Mouse (Mus musculus) frontal cortex, postnatal 10 days (tissue): ENCODE results near the gene Tmem159.

Experiments
- DNase-seq, 2 experiments: peaks; one replicate each; pipeline ENCODE4 v3.0.0; 2022; ENCODE audit warnings: low spot score in 2 of 2, mixed read lengths in 1 of 2

Gene Tmem159

GRCm38 (mm10) chr7:120102164-120102972 is at the start of gene Tmem159:
TSS of gene Tmem159 (plus strand) at chr7:120102353.
- peak; percentile 26 to 60 for DNase-seq

GRCm38 (mm10) chr7:120054016-120054415 is 48.1 kb upstream of the Tmem159 start:
- no peak for DNase-seq

- DNase-seq = no peak
These were observed 46.7 kb upstream of the Tmem159 start for GRCm38 (mm10) chr7:120055479-120055878.

GRCm38 (mm10) chr7:120064045-120064444 is 38.1 kb upstream of the Tmem159 start:
- no peak for DNase-seq

GRCm38 (mm10) chr7:120068114-120068513 is 34.0 kb upstream of the Tmem159 start:
- no peak for DNase-seq

- DNase-seq = no peak
These were observed 33.0 kb upstream of the Tmem159 start for GRCm38 (mm10) chr7:120069164-120069563.

- no peak for DNase-seq
These were observed 22.0 kb upstream of the Tmem159 start for GRCm38 (mm10) chr7:120080177-120080576.

GRCm38 (mm10) chr7:120093033-120093432 is 9.1 kb upstream of the Tmem159 start:
- DNase-seq = no peak

- no peak for DNase-seq
These were observed 7.9 kb upstream of the Tmem159 start for GRCm38 (mm10) chr7:120094216-120094615.

- DNase-seq = no peak
These were observed 7.0 kb upstream of the Tmem159 start, which contains the start of gene Dnah3 for GRCm38 (mm10) chr7:120095180-120095579. TSS of gene Dnah3 (minus strand) at chr7:120095280.

- peak; percentile 28 to 36 for DNase-seq
These were observed 4.3 kb upstream of the Tmem159 start for GRCm38 (mm10) chr7:120097845-120098244.

- peak; percentile 15 to 42 for DNase-seq
These were observed 3.8 kb upstream of the Tmem159 start for GRCm38 (mm10) chr7:120098403-120098802.

GRCm38 (mm10) chr7:120103019-120103567 is 940 bp downstream of the Tmem159 start:
- peak in 1 of 2 experiments; percentile 11 for DNase-seq

GRCm38 (mm10) chr7:120104975-120105374 is 2.8 kb downstream of the Tmem159 start:
- DNase-seq = no peak

- no peak for DNase-seq
These were observed 4.2 kb downstream of the Tmem159 start for GRCm38 (mm10) chr7:120106356-120106755.

- no peak for DNase-seq
These were observed 7.5 kb downstream of the Tmem159 start for GRCm38 (mm10) chr7:120109676-120110075.

GRCm38 (mm10) chr7:120116976-120117375 is 14.8 kb downstream of the Tmem159 start:
- no peak for DNase-seq

- no peak for DNase-seq
These were observed 15.4 kb downstream of the Tmem159 start for GRCm38 (mm10) chr7:120117529-120117928.

- no peak for DNase-seq
These were observed 21.6 kb downstream of the Tmem159 start for GRCm38 (mm10) chr7:120123776-120124175.

GRCm38 (mm10) chr7:120124844-120125243 is 22.7 kb downstream of the Tmem159 start:
- DNase-seq = peak; percentile 64 to 70

GRCm38 (mm10) chr7:120126976-120127685 is 25.0 kb downstream of the Tmem159 start:
- no peak for DNase-seq

- no peak for DNase-seq
These were observed 25.5 kb downstream of the Tmem159 start for GRCm38 (mm10) chr7:120127686-120128059.

- DNase-seq = peak; percentile 16 to 50
These were observed 26.8 kb downstream of the Tmem159 start for GRCm38 (mm10) chr7:120128951-120129350.
